Comparison of ENCODE assay signal across 13 mouse cellular contexts in genomic region chr7:114151036-114151780, GRCm38 (mm10). TPM values are rescaled to one million over a fixed set of nuclear protein-coding genes. Genes with fewer than 3 reads are reported as not detected.
DNase-seq lines count a peak whose midpoint lies in the region; ATAC-seq and TF ChIP-seq lines count a peak whose summit lies in the region.
"Had no signal": no experiment of that assay in that cellular context is flagged by ENCODE, and none has a peak within 500 bp of the region (broad histone marks: within the 10 kb centered on the region; RNA-seq: fewer than 3 reads in every experiment).

No protein-coding gene starts in this region.

- H3K4me1 ChIP-seq in hindbrain, embryonic 11.5 days (replicated peaks; ENCODE audit: control insufficient read depth, insufficient read depth, low read length): no peaks in the 10 kb centered on the region
- peaks cover 5% of the 10 kb centered on the region; the same call in 1 of the 2 replicates for H3K4me1 ChIP-seq in hindbrain, embryonic 12.5 days
- H3K4me1 ChIP-seq in kidney, embryonic 16.5 days (ENCODE audit: insufficient read depth, low read length): no peaks in the 10 kb centered on the region
- H3K4me1 ChIP-seq: intestine, embryonic 15.5 days had no signal

- H3K36me3 ChIP-seq in hindbrain, embryonic 11.5 days (ENCODE audit: control insufficient read depth, insufficient read depth, low read length): no peaks in the 10 kb centered on the region
- H3K36me3 ChIP-seq in hindbrain, embryonic 12.5 days: no peaks in the 10 kb centered on the region
- H3K36me3 ChIP-seq in kidney, embryonic 16.5 days (ENCODE audit: insufficient read depth, low read length): no peaks in the 10 kb centered on the region
- H3K36me3 ChIP-seq: intestine, embryonic 15.5 days had no signal

- intact Hi-C loops in left cerebral cortex, adult 2 months (cut with DNase I): no loop called here

- no peak overlapping the region for H3K27ac ChIP-seq in hindbrain, embryonic 11.5 days (ENCODE audit: low read depth, low read length)
- no peak overlapping the region for H3K27ac ChIP-seq in hindbrain, embryonic 12.5 days
- H3K27ac ChIP-seq in left cerebral cortex, adult 2 months: peak overlapping the region; percentile 86
- no peak overlapping the region for H3K27ac ChIP-seq in kidney, embryonic 16.5 days (ENCODE audit: low read length)
- H3K27ac ChIP-seq: intestine, embryonic 15.5 days had no signal

- H3K9me3 ChIP-seq in hindbrain, embryonic 11.5 days (ENCODE audit: control insufficient read depth, low read length): no peaks in the 10 kb centered on the region
- no peaks in the 10 kb centered on the region for H3K9me3 ChIP-seq in hindbrain, embryonic 12.5 days (replicated peaks)
- peaks cover 8% of the 10 kb centered on the region; the same call in 1 of the 2 replicates for H3K9me3 ChIP-seq in kidney, embryonic 16.5 days (ENCODE audit: low read length)
- H3K9me3 ChIP-seq: intestine, embryonic 15.5 days had no signal

- H3K27me3 ChIP-seq in hindbrain, embryonic 11.5 days (ENCODE audit: control insufficient read depth, insufficient read depth, low read length): no peaks in the 10 kb centered on the region
- no peaks in the 10 kb centered on the region for H3K27me3 ChIP-seq in hindbrain, embryonic 12.5 days
- H3K27me3 ChIP-seq in kidney, embryonic 16.5 days (ENCODE audit: insufficient read depth, low read length): no peaks in the 10 kb centered on the region
- H3K27me3 ChIP-seq: intestine, embryonic 15.5 days had no signal

- no peak for TF ChIP-seq CTCF in left cerebral cortex, adult 2 months (IDR thresholded peaks at IDR 0.05)

- H3K4me2 ChIP-seq in hindbrain, embryonic 11.5 days (replicated peaks; ENCODE audit: low read depth, low read length): no peak overlapping the region
- H3K4me2 ChIP-seq in hindbrain, embryonic 12.5 days (replicated peaks): no peak overlapping the region
- H3K4me2 ChIP-seq in kidney, embryonic 16.5 days (replicated peaks; ENCODE audit: low read depth, low read length): no peak overlapping the region
- H3K4me2 ChIP-seq: intestine, embryonic 15.5 days; liver, embryonic 11.5 days had no signal

- peak; percentile 38 for DNase-seq in hindbrain, embryonic 11.5 days (ENCODE audit: low spot score)
- peak; percentile 42 to 53 for DNase-seq in frontal cortex, postnatal 14 days (ENCODE audit: low spot score in 2 of 2)
- peak; percentile 51 for DNase-seq in left cerebral cortex, adult 2 months (ENCODE audit: extremely low spot score in 1 of 2, low spot score in 2 of 2)
- DNase-seq in right cerebral cortex, postnatal 14 days: peak; percentile 33
- no peak for DNase-seq in kidney, postnatal 4 days
- no peak for DNase-seq in urinary bladder, postnatal 4 days (ENCODE audit: low spot score in 2 of 2)
- DNase-seq: cerebellum, postnatal 36 days; gastrocnemius, postnatal 25 days had no signal

- H3K4me3 ChIP-seq in hindbrain, embryonic 11.5 days (ENCODE audit: low read depth, low read length): no peak overlapping the region
- no peak overlapping the region for H3K4me3 ChIP-seq in hindbrain, embryonic 12.5 days
- H3K4me3 ChIP-seq in left cerebral cortex, adult 2 months: no peak overlapping the region
- H3K4me3 ChIP-seq in kidney, embryonic 16.5 days (ENCODE audit: low read length): no peak overlapping the region
- H3K4me3 ChIP-seq: intestine, embryonic 15.5 days had no signal

- no peak overlapping the region for H3K9ac ChIP-seq in hindbrain, embryonic 11.5 days (ENCODE audit: low read depth, low read length)
- no peak overlapping the region for H3K9ac ChIP-seq in hindbrain, embryonic 12.5 days
- no peak overlapping the region for H3K9ac ChIP-seq in kidney, embryonic 16.5 days (replicated peaks; ENCODE audit: low read length)
- H3K9ac ChIP-seq: intestine, embryonic 15.5 days had no signal

- 87% methylated on average over 5 of the region's 5 CpGs for WGBS in hindbrain, embryonic 11.5 days
- WGBS in hindbrain, embryonic 12.5 days: 91% methylated on average over 5 of the region's 5 CpGs
- WGBS in kidney, embryonic 16.5 days: 96% methylated on average over 5 of the region's 5 CpGs

- no peak for ATAC-seq in hindbrain, embryonic 11.5 days (ENCODE audit: low FRiP score)
- no peak for ATAC-seq in hindbrain, embryonic 12.5 days (ENCODE audit: low FRiP score)
- no peak for ATAC-seq in kidney, embryonic 16.5 days (ENCODE audit: low FRiP score, low TSS enrichment)
- ATAC-seq: activated CD4-positive, CD25-positive, alpha-beta regulatory T cell, adult 4 months; intestine, embryonic 15.5 days had no signal

RNA-seq across cellular contexts. Expression of gene Rras2, which starts 33.6 kb away (rescaled TPM):
- polyA plus RNA-seq in hindbrain, embryonic 11.5 days (2014; fragmentation: Nextera tagmentation; extraction: Ambion mirVana): 24.3 and 26.7 TPM in 2 replicates
- 19.4 and 21.7 TPM in 2 replicates for polyA plus RNA-seq in hindbrain, embryonic 12.5 days (2016; fragmentation: Nextera tagmentation; extraction: Ambion mirVana)
- 10 to 100 TPM; 16.4 to 20.8 TPM for total RNA-seq in left cerebral cortex, adult 2 months (2021)
- 33.6 and 36.4 TPM in 2 replicates for polyA plus RNA-seq in kidney, embryonic 16.5 days (2015; fragmentation: Nextera tagmentation; extraction: Ambion mirVana)

Comparison
In these comparisons a context has a peak if more than half of its experiments do, and no peak if none do; other contexts are left out.
1. DNase-seq: peak in hindbrain, embryonic 11.5 days (single experiment), frontal cortex, postnatal 14 days (2 of 2), left cerebral cortex, adult 2 months (2 of 2) and right cerebral cortex, postnatal 14 days (single experiment); none in kidney, postnatal 4 days (0 of 2) and urinary bladder, postnatal 4 days (0 of 2).